Mouse (Mus musculus): ENCODE data around the gene Slc25a21.

GRCm38 (mm10) chr12:56674726-56675125 lies 522.5 kb downstream of the Slc25a21 start:
- peak; percentile 27; the same call in 1 of the 2 replicates for TF ChIP-seq CTCF (IDR thresholded peaks at IDR 0.05; ENCODE audit: extremely low read depth, insufficient read length, insufficient replicate concordance, low read depth, low read length)
- TF ChIP-seq POLR2A (IDR thresholded peaks at IDR 0.05; ENCODE audit: low read depth, low read length): no peak
